Mouse (Mus musculus) liver, embryonic 15.5 days (tissue): ENCODE results near the gene Mfsd2b. TPM values are rescaled to one million over a fixed set of nuclear protein-coding genes. Genes with fewer than 3 reads are reported as not detected.
"Not testable (repeated sequence)": the region's sequence is repeated elsewhere in the genome, so short reads cannot be mapped to it uniquely, and the experiment has no call there.

Experiments used
- ATAC-seq: fragments of 200-750 bp; cut with Nextera tagmentation; 2 replicates; pipeline ENCODE4 v1.8.0; 2017; ENCODE audit warnings: moderate number of reproducible peaks, mild to moderate bottlenecking, moderate library complexity; ENCODE audit not compliant: insufficient read depth
- H3K27ac ChIP-seq: fragments of 300-500 bp; sonication (generic); replicated peaks from 2 replicates; pipeline ENCODE4 v1.5.1; 2015; ENCODE audit warnings: mild to moderate bottlenecking, inconsistent platforms
- H3K27me3 ChIP-seq: fragments of 300-500 bp; sonication (generic); 2 replicates; pipeline ENCODE4 v1.6.1; 2015; ENCODE audit warnings: mild to moderate bottlenecking, inconsistent platforms
- H3K36me3 ChIP-seq: fragments of 300-500 bp; sonication (generic); replicated peaks from 2 replicates; pipeline ENCODE4 v1.6.1; 2015; ENCODE audit warnings: moderate library complexity, mild to moderate bottlenecking, inconsistent platforms
- H3K4me1 ChIP-seq: fragments of 300-500 bp; sonication (generic); replicated peaks from 2 replicates; pipeline ENCODE4 v1.6.1; 2015; ENCODE audit warnings: inconsistent platforms
- H3K4me2 ChIP-seq: fragments of 300-500 bp; sonication (generic); 2 replicates; pipeline ENCODE4 v1.6.1; 2015; ENCODE audit warnings: moderate library complexity, mild to moderate bottlenecking, inconsistent platforms
- H3K4me3 ChIP-seq: fragments of 300-500 bp; sonication (generic); replicated peaks from 2 replicates; pipeline ENCODE4 v1.5.1; 2015; ENCODE audit warnings: mild to moderate bottlenecking, inconsistent platforms
- H3K9ac ChIP-seq: fragments of 300-500 bp; sonication (generic); 2 replicates; pipeline ENCODE4 v1.6.1; 2015; ENCODE audit warnings: moderate library complexity, mild to moderate bottlenecking, inconsistent platforms
- H3K9me3 ChIP-seq: fragments of 300-500 bp; sonication (generic); replicated peaks from 2 replicates; pipeline ENCODE4 v1.6.1; 2016; ENCODE audit warnings: inconsistent platforms
- WGBS: fragments of 180-500 bp; shearing (Covaris S2); methylation state at CpG from one replicate; pipeline ENCODE4 v1.1.7; 2015; ENCODE audit warnings: mixed read lengths; ENCODE audit not compliant: insufficient replicate concordance; 5-methylcytosine and 5-hydroxymethylcytosine counted together
- polyA plus RNA-seq: library from polyadenylated mRNA; unstranded; fragments of >200 nt; fragmentation: Nextera tagmentation; extraction: Ambion mirVana; gene quantifications from 2 replicates; pipeline ENCODE4 v1.2.1, GENCODE M21; 2015

The Mfsd2b gene
- polyA plus RNA-seq, 1 experiment from 2014 or later, result 62.9 TPM

DNA sequence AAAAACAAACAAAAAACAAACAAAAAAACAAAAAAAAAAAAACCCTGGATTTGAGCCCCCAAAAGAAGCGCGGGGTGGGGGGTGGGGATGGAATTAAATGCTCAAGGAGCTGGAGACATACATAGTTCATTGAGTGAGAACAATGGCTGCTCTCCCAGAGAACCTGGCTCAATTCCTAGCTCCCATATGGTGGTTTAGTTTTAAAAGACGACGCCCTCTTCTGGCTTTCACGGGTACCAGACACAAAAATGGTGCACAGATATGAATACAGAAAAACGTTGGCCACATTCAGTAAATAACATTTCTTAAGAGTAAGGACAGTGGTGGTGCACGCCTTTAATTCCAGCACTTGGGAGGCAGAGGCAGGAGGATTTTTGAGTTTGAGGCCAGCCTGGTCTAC is 31.8 kb upstream of the Mfsd2b start:
- no peak for ATAC-seq
- Histone ChIP-seq H3K4me3 (peak overlapping the region; percentile 93), H3K4me2 (peak overlapping the region; percentile 89), H3K27ac (peak overlapping the region; percentile 99), H3K9ac (peak overlapping the region; percentile 97), H3K4me1 (peaks cover 35% of the 10 kb centered on the region), H3K36me3 (peaks cover 27% of the 10 kb centered on the region), H3K27me3 (no peaks in the 10 kb centered on the region), H3K9me3 (no peaks in the 10 kb centered on the region)
- 54% methylated on average over 7 of the region's 7 CpGs for WGBS

DNA sequence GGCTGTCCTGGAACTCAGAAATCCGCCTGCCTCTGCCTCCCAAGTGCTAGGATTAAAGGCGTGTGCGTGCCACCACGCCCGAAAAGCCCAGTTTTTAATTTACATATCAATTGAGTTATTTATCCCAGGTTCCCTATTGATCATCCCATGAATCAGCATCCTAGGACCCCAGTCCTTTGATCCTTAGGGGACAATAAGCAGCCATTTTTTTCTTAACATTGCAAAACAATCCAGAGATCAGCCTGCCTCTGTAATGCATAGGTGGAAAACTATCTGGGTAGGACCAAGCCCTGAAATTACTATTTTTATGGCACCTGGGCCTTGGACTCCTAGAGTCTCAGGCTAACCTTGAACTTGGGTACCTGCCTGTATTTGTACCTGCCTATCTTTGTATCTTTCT is 23.9 kb upstream of the Mfsd2b start:
- Histone ChIP-seq H3K27me3 (no peaks in the 10 kb centered on the region), H3K9me3 (no peaks in the 10 kb centered on the region), H3K9ac (no peak overlapping the region), H3K4me2 (no peak overlapping the region), H3K36me3 (peaks cover 39% of the 10 kb centered on the region), H3K27ac (no peak overlapping the region), H3K4me3 (no peak overlapping the region), H3K4me1 (0 out of 2 replicates have a peak, but pooled peaks cover under 1% of the 10 kb centered on the region)
- no peak for ATAC-seq
- 87% methylated on average over 5 of the region's 5 CpGs for WGBS

GRCm38 (mm10) chr12:4889891-4890290 is 15.7 kb upstream of the Mfsd2b start:
- H3K9me3 ChIP-seq, result no peaks in the 10 kb centered on the region
- no peak overlapping the region for H3K4me2 ChIP-seq
- peaks cover 19% of the 10 kb centered on the region for H3K4me1 ChIP-seq
- H3K4me3 ChIP-seq, result no peak overlapping the region
- no peak overlapping the region for H3K9ac ChIP-seq
- H3K36me3 ChIP-seq, result peaks cover 60% of the 10 kb centered on the region
- no peak for ATAC-seq
- no peak overlapping the region for H3K27ac ChIP-seq
- WGBS, result 40% methylated on average over 1 of the region's 1 CpGs
- H3K27me3 ChIP-seq, result no peaks in the 10 kb centered on the region

DNA sequence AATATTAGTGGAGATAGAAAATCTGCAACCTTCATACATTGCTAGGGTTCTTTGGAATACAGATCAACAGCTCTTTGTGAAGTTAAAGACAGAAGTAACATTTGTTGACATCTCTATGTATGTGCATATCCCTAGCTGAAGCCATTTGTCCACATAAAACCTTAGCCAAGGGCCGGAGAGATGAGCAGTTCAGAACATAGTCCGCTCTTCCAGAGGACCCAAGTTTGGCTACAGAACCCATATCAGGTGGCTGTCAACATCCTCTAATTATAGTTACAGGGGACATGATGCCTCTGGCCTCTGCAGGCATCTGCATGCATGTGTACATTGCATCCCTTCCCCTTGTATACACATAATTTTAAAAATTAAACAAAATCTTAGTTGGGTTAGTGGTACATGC is 15.1 kb upstream of the Mfsd2b start:
- Histone ChIP-seq H3K27ac (0 out of 2 replicates have a peak overlapping the region, but pooled peaks have one; percentile 34), H3K4me3 (no peak overlapping the region), H3K9ac (no peak overlapping the region), H3K27me3 (no peaks in the 10 kb centered on the region), H3K4me1 (peaks cover 19% of the 10 kb centered on the region), H3K9me3 (no peaks in the 10 kb centered on the region), H3K4me2 (no peak overlapping the region), H3K36me3 (peaks cover 64% of the 10 kb centered on the region)
- no peak for ATAC-seq
- 84% methylated on average over 2 of the region's 2 CpGs for WGBS

DNA sequence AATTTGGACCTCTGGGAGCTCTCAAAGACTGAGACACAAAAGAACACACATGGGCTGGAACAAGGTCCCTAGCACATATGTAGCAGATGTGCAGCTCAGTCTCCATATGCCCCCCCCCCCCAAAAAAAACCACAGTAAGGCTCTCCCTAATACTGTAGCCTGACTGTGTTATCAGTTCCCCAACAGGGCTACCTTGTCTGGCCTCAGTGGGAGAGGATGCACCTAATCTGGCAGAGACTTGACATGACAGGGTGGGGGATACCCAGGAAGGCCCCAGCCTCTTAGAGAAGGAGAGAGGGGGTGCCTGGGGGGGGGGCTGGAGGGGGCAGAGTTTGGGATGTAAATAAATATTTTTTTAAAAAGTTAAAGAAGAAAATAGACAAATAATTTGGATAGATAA is 14.6 kb upstream of the Mfsd2b start:
- Histone ChIP-seq H3K9ac (no peak overlapping the region), H3K4me2 (no peak overlapping the region), H3K27me3 (no peaks in the 10 kb centered on the region), H3K4me1 (peaks cover 19% of the 10 kb centered on the region), H3K36me3 (peaks cover 64% of the 10 kb centered on the region), H3K27ac (no peak overlapping the region), H3K9me3 (no peaks in the 10 kb centered on the region), H3K4me3 (no peak overlapping the region)
- ATAC-seq, result peak; percentile 84

- not testable (repeated sequence) for H3K9ac ChIP-seq, H3K9me3 ChIP-seq, H3K4me2 ChIP-seq, ATAC-seq, H3K4me3 ChIP-seq, H3K27ac ChIP-seq, H3K27me3 ChIP-seq
- whole genome bisulfite sequencing, result 77% methylated on average over 4 of the region's 4 CpGs
- H3K36me3 ChIP-seq, result peaks cover 61% of the 10 kb centered on the region
- peaks cover 19% of the 10 kb centered on the region for H3K4me1 ChIP-seq
Observed at GRCm38 (mm10) chr12:4886581-4886980, 12.4 kb upstream of the Mfsd2b start.

- Histone ChIP-seq H3K4me1 (peaks cover 17% of the 10 kb centered on the region), H3K27ac (no peak overlapping the region), H3K9me3 (no peaks in the 10 kb centered on the region), H3K4me3 (no peak overlapping the region), H3K27me3 (no peaks in the 10 kb centered on the region), H3K9ac (no peak overlapping the region), H3K4me2 (no peak overlapping the region), H3K36me3 (peaks cover 60% of the 10 kb centered on the region)
- ATAC-seq, result no peak
- WGBS, result 78% methylated on average over 1 of the region's 1 CpGs
Observed at GRCm38 (mm10) chr12:4885062-4885461, 10.9 kb upstream of the Mfsd2b start.

DNA sequence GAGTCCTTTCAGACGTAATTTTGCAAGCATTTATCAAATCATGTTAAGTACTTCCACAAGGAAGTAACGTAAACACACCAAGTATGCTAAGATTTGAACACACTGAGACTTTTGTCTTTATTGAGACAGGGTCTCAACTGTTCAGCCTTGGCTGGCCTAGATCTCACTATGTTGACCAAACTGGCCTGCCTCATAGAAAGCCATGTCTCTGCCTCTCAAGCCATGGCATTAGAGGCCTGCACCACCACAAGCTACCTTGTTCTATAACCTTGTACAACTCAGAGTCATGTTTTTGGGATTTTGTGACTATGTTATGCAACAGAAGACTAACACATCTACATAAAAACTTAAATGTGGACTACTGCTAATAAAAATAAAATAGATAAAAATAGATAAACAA is 7.9 kb upstream of the Mfsd2b start:
- H3K4me3 ChIP-seq, result no peak overlapping the region
- no peak overlapping the region for H3K4me2 ChIP-seq
- ATAC-seq, result no peak
- H3K9ac ChIP-seq, result no peak overlapping the region
- no peak overlapping the region for H3K27ac ChIP-seq
- no peaks in the 10 kb centered on the region for H3K9me3 ChIP-seq
- WGBS, result 82% methylated on average over 2 of the region's 2 CpGs
- H3K27me3 ChIP-seq, result no peaks in the 10 kb centered on the region
- H3K36me3 ChIP-seq, result peaks cover 68% of the 10 kb centered on the region
- 0 out of 2 replicates have a peak, but pooled peaks cover 4% of the 10 kb centered on the region for H3K4me1 ChIP-seq

DNA sequence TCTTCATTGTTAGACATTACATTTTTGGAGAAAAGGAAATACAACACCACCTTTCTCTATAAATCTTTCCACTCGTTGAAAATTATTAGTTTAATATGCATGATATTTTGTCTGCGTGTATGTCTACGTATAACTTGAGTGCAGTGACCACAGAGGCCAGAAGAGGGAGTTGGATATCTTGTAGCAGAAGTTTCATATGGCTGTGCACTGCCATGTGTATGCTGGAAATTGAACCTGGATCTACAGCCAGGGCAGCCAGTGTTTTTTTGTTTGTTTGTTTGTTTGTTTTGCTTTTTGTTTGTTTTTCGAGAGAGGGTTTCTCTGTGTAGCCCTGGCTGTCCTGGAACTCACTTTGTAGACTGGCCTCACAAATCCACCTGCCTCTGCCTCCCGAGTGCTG is 4.9 kb upstream of the Mfsd2b start:
- no peak overlapping the region for H3K4me2 ChIP-seq
- no peaks in the 10 kb centered on the region for H3K9me3 ChIP-seq
- 83% methylated on average over 5 of the region's 5 CpGs for WGBS
- ATAC-seq, result no peak
- no peaks in the 10 kb centered on the region for H3K27me3 ChIP-seq
- no peak overlapping the region for H3K9ac ChIP-seq
- H3K4me1 ChIP-seq, result peaks cover 24% of the 10 kb centered on the region
- no peak overlapping the region for H3K27ac ChIP-seq
- H3K4me3 ChIP-seq, result no peak overlapping the region
- peaks cover 49% of the 10 kb centered on the region for H3K36me3 ChIP-seq

- Histone ChIP-seq H3K27me3 (no peaks in the 10 kb centered on the region), H3K36me3 (peaks cover 44% of the 10 kb centered on the region), H3K9me3 (no peaks in the 10 kb centered on the region), H3K4me3 (no peak overlapping the region), H3K4me2 (no peak overlapping the region), H3K9ac (no peak overlapping the region), H3K27ac (peak overlapping the region; percentile 48; the same call in 1 of the 2 replicates), H3K4me1 (peaks cover 24% of the 10 kb centered on the region)
- WGBS, result 50% methylated on average over 9 of the region's 9 CpGs
- no peak for ATAC-seq
Observed at GRCm38 (mm10) chr12:4878296-4878783, 4.2 kb upstream of the Mfsd2b start.

DNA sequence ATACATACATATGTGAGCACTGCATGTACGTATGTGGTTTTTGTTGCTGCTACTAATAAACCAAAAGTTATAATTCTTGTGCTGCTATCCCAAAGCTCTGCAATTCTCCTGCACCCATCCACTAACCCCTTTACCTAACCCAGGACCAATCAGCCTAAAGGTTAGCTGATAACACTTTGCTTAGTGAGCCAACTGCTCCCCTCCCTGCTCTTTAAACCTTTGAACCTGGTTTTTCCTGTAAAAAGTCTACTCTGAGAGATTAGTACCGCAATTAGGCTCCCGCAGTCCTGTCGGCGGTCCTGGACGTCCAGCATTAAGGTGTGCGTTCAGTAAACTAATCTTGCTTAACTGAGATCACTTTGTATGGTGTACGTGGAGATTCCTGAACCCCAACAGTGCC is 1.5 kb upstream of the Mfsd2b start:
- Histone ChIP-seq H3K27me3 (no peaks in the 10 kb centered on the region), H3K4me3 (no peak overlapping the region), H3K36me3 (peaks cover 40% of the 10 kb centered on the region), H3K9me3 (no peaks in the 10 kb centered on the region), H3K9ac (no peak overlapping the region), H3K27ac (no peak overlapping the region; the same call in 1 of the 2 replicates), H3K4me1 (peaks cover 42% of the 10 kb centered on the region), H3K4me2 (0 out of 2 replicates have a peak overlapping the region, but pooled peaks have one; percentile 4)
- WGBS, result 66% methylated on average over 8 of the region's 8 CpGs
- no peak for ATAC-seq

GRCm38 (mm10) chr12:4873531-4873930 is 628 bp downstream of the Mfsd2b start:
- Histone ChIP-seq H3K9me3 (no peaks in the 10 kb centered on the region), H3K4me3 (peak overlapping the region; percentile 63)
- 24% methylated on average over 6 of the region's 6 CpGs for WGBS

More at GRCm38 (mm10) chr12:4873531-4873930, 628 bp downstream of the Mfsd2b start:
- Histone ChIP-seq H3K36me3 (peaks cover 42% of the 10 kb centered on the region), H3K27me3 (no peaks in the 10 kb centered on the region), H3K4me2 (peak overlapping the region; percentile 79), H3K9ac (peak overlapping the region; percentile 77), H3K27ac (peak overlapping the region; percentile 98), H3K4me1 (peaks cover 61% of the 10 kb centered on the region)
- peak; percentile 13 for ATAC-seq
